Mouse (Mus musculus) intestine, postnatal 0 days (tissue): ENCODE results near the gene Sptssa. TPM values are rescaled to one million over a fixed set of nuclear protein-coding genes. Genes with fewer than 3 reads are reported as not detected.
"Not testable (repeated sequence)": the region's sequence is repeated elsewhere in the genome, so short reads cannot be mapped to it uniquely, and the experiment has no call there.

ENCODE experiments used
- ATAC-seq: fragments of 200-750 bp; cut with Nextera tagmentation; 2 replicates; pipeline ENCODE4 v1.8.0; 2017; ENCODE audit warnings: mild to moderate bottlenecking, moderate TSS enrichment, moderate library complexity
- H3K27ac ChIP-seq: fragments of 300-500 bp; sonication (generic); 2 replicates; pipeline ENCODE4 v1.5.1; 2014; ENCODE audit warnings: mild to moderate bottlenecking, low read depth, low read length, moderate library complexity
- H3K27me3 ChIP-seq: fragments of 300-500 bp; sonication (generic); replicated peaks from 2 replicates; pipeline ENCODE4 v1.6.1; 2014; ENCODE audit warnings: low read length, mixed read lengths; ENCODE audit not compliant: control insufficient read depth, insufficient read depth
- H3K36me3 ChIP-seq: fragments of 300-500 bp; sonication (generic); 2 replicates; pipeline ENCODE4 v1.6.1; 2014; ENCODE audit warnings: mild to moderate bottlenecking, moderate library complexity; ENCODE audit not compliant: control insufficient read depth, insufficient read depth
- H3K4me1 ChIP-seq: fragments of 300-500 bp; sonication (generic); replicated peaks from 2 replicates; pipeline ENCODE4 v1.6.1; 2014; ENCODE audit warnings: antibody characterized with exemption, low read length, mixed read lengths; ENCODE audit not compliant: control insufficient read depth, insufficient read depth
- H3K4me2 ChIP-seq: fragments of 300-500 bp; sonication (generic); replicated peaks from 2 replicates; pipeline ENCODE4 v1.6.1; 2014; ENCODE audit warnings: low read depth, mild to moderate bottlenecking, moderate library complexity
- H3K4me3 ChIP-seq: fragments of 300-500 bp; sonication (generic); 2 replicates; pipeline ENCODE4 v1.5.1; 2014; ENCODE audit warnings: low read depth, low read length
- H3K9ac ChIP-seq: fragments of 300-500 bp; sonication (generic); 2 replicates; pipeline ENCODE4 v1.6.1; 2014; ENCODE audit warnings: mild to moderate bottlenecking, low read depth, low read length
- H3K9me3 ChIP-seq: fragments of 300-500 bp; sonication (generic); 2 replicates; pipeline ENCODE4 v1.6.1; 2016; ENCODE audit warnings: mixed run types; ENCODE audit not compliant: control insufficient read depth
- CTCF ChIP-seq: sonication (generic); IDR thresholded peaks from 2 replicates; pipeline ENCODE4 v1.5.1; 2016; ENCODE audit warnings: low read depth, mild to moderate bottlenecking, control low read depth, antibody characterized with exemption, moderate library complexity
- WGBS: fragments of 180-500 bp; shearing (Covaris S2); extraction: QIAGEN DNeasy Blood & Tissue Kit; methylation state at CpG from one replicate; pipeline ENCODE4 v1.1.7; 2014; 5-methylcytosine and 5-hydroxymethylcytosine counted together
- polyA plus RNA-seq: library from polyadenylated mRNA; unstranded; fragments of >200 nt; fragmentation: Nextera tagmentation; extraction: Ambion mirVana; gene quantifications from 2 replicates; pipeline ENCODE4 v1.2.1, GENCODE M21; 2015

The Sptssa gene
- polyA plus RNA-seq, 1 experiment from 2014 or later, result 168 TPM

DNA sequence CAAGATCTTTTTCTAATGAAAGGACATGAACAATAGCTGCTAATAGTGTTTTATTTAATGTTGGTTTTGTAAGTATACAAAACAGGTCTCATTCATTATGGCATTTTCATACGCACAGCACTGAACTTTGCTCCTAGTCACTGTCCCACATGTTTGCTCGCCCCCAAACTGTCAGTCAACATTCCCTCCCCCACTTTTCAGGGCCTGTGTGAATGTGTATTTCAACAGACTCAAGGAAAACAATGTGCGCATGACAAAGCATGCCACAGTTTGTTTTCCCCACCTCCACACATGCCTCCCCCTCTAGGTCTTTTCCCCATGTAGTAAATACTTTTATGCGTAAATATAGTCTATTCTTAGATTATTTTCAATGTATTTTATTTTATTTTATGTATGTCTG lies 14.9 kb upstream of the Sptssa start:
- Histone ChIP-seq H3K9ac (no peak overlapping the region), H3K4me3 (no peak overlapping the region), H3K9me3 (no peaks in the 10 kb centered on the region), H3K27me3 (no peaks in the 10 kb centered on the region), H3K27ac (no peak overlapping the region), H3K4me1 (no peaks in the 10 kb centered on the region), H3K4me2 (no peak overlapping the region), H3K36me3 (peaks cover 43% of the 10 kb centered on the region)
- no peak for ATAC-seq
- 85% methylated on average over 4 of the region's 4 CpGs for WGBS
- no peak for TF ChIP-seq CTCF

DNA sequence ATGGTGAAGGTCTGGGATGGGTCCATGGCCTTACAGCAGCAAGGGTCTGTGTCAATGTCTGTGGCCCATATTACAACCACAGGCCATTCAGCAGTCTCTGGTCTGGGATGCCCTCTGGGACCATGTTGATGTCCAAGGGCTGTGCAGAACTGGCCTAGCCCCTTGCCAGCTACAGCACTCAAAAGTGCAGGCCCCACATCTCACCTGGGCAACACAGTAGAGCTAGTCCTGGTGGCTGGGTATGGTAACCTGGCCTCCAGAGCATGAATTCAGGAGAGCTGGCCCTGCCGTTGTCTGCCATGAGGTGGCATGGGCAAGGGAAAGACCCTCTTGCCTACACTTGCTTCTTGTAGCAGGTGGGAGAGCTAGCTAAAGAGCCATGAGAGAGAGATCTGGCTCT lies 11.8 kb upstream of the Sptssa start:
- H3K36me3 ChIP-seq, result peaks cover 22% of the 10 kb centered on the region
- H3K9ac ChIP-seq, result no peak overlapping the region
- no peak overlapping the region for H3K4me3 ChIP-seq
- no peaks in the 10 kb centered on the region for H3K27me3 ChIP-seq
- TF ChIP-seq CTCF, result no peak
- no peak overlapping the region for H3K4me2 ChIP-seq
- no peak overlapping the region for H3K27ac ChIP-seq
- no peak for ATAC-seq
- 93% methylated on average over 1 of the region's 1 CpGs for WGBS
- no peaks in the 10 kb centered on the region for H3K4me1 ChIP-seq
- no peaks in the 10 kb centered on the region for H3K9me3 ChIP-seq

GRCm38 (mm10) chr12:54665526-54665925 lies 9.2 kb upstream of the Sptssa start:
- no peak overlapping the region for H3K4me3 ChIP-seq
- H3K4me1 ChIP-seq, result peaks cover 3% of the 10 kb centered on the region; the same call in 1 of the 2 replicates
- no peak overlapping the region for H3K9ac ChIP-seq
- no peak overlapping the region for H3K4me2 ChIP-seq
- no peaks in the 10 kb centered on the region for H3K27me3 ChIP-seq
- H3K27ac ChIP-seq, result no peak overlapping the region
- 62% methylated on average over 6 of the region's 6 CpGs for WGBS
- ATAC-seq, result no peak
- H3K9me3 ChIP-seq, result no peaks in the 10 kb centered on the region
- H3K36me3 ChIP-seq, result peaks cover 5% of the 10 kb centered on the region; the same call in 1 of the 2 replicates
- no peak for TF ChIP-seq CTCF

GRCm38 (mm10) chr12:54661470-54661869 lies 5.1 kb upstream of the Sptssa start:
- H3K4me3 ChIP-seq, H3K36me3 ChIP-seq, H3K9ac ChIP-seq, H3K9me3 ChIP-seq, H3K27ac ChIP-seq, H3K4me2 ChIP-seq, ATAC-seq, H3K27me3 ChIP-seq, H3K4me1 ChIP-seq: not testable (repeated sequence)
- WGBS, result 74% methylated on average over 5 of the region's 5 CpGs

DNA sequence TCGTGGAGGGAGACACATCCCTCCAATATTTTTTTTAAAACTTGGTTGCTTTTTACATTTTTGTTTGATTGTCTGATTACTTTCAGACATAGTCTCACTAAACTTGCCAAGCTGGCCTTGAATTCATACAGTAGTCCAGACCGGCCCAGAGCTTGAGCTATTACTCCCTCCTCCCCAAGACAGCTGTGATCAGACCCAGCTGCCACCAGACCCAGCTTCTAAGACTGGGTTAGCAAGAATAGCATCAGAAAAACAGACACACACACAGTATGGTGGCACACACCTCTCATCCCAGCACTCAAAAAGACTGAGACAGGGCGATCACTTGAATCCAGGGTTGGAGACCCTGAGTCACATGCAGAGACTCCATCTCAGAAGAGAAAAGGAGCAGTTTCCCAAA lies 3.5 kb upstream of the Sptssa start:
- Histone ChIP-seq H3K4me1 (peaks cover 3% of the 10 kb centered on the region; the same call in 1 of the 2 replicates), H3K4me2 (no peak overlapping the region), H3K27ac (no peak overlapping the region), H3K36me3 (no peaks in the 10 kb centered on the region), H3K9ac (no peak overlapping the region), H3K27me3 (no peaks in the 10 kb centered on the region), H3K4me3 (no peak overlapping the region), H3K9me3 (no peaks in the 10 kb centered on the region)
- no peak for TF ChIP-seq CTCF
- ATAC-seq, result no peak
- WGBS, result 59% methylated on average over 3 of the region's 3 CpGs

- no peak for TF ChIP-seq CTCF
- Histone ChIP-seq H3K27me3 (no peaks in the 10 kb centered on the region), H3K4me2 (no peak overlapping the region), H3K9ac (no peak overlapping the region), H3K9me3 (no peaks in the 10 kb centered on the region), H3K4me1 (peaks cover 4% of the 10 kb centered on the region; the same call in 1 of the 2 replicates), H3K27ac (no peak overlapping the region), H3K4me3 (no peak overlapping the region), H3K36me3 (no peaks in the 10 kb centered on the region)
- 68% methylated on average over 7 of the region's 7 CpGs for WGBS
- no peak for ATAC-seq
Measured at GRCm38 (mm10) chr12:54658425-54659092, 2.2 kb upstream of the Sptssa start.
